Mouse (Mus musculus): Measurements from ENCODE around the gene Ccdc137. TPM values are rescaled to one million over a fixed set of nuclear protein-coding genes. Genes with fewer than 3 reads are reported as not detected.

Gene Ccdc137
- polyA plus RNA-seq, 1 experiment from 2014 or later, result 18.2 TPM

DNA sequence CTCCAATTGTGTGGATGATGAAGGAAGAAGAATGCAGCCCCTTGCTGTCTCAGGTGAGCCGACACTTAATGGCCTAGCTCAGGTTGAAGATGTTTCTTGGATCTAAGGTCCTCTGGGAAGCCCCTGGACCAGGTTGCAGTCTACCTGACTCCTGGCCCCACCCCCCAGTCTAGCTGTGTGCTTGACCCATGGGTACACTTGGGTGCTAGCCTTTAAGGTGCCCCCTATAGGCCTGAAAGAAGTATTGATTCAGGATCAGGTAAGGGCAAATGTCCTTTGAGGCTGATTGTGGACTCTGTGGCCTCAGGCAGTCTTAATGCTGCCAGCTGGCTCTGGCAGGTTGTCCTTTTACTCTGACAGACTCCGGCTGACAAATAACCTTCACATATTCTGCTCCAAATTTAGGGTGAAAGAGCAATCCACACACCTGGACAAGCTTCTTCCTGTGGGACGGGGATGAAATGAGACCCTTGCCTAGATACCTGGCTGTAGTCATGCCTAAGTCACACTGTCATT lies 15.1 kb upstream of the Ccdc137 start:
- Histone ChIP-seq H3K4me3 (ENCODE audit: low read depth, low read length) (no peak overlapping the region), H3K9ac (ENCODE audit: low read length) (no peak overlapping the region), H3K4me1 (replicated peaks; ENCODE audit: control insufficient read depth, insufficient read depth) (no peaks in the 10 kb centered on the region), H3K9me3 (ENCODE audit: control insufficient read depth, low read length) (no peaks in the 10 kb centered on the region), H3K36me3 (ENCODE audit: control insufficient read depth, insufficient read depth, low read length) (no peaks in the 10 kb centered on the region), H3K4me2 (replicated peaks; ENCODE audit: low read depth) (no peak overlapping the region), H3K27ac (replicated peaks) (no peak overlapping the region), H3K27me3 (ENCODE audit: control insufficient read depth, insufficient read depth, low read length) (no peaks in the 10 kb centered on the region)
- peak; percentile 28; the same call in 1 of the 2 replicates for TF ChIP-seq CTCF (IDR thresholded peaks at IDR 0.05; ENCODE audit: low read depth)
- no peak for TF ChIP-seq EP300 (optimal IDR thresholded peaks at IDR 0.05)
- ATAC-seq (ENCODE audit: low FRiP score, low TSS enrichment) (no peak), DNase-seq (ENCODE audit: low spot score) (no peak)
- 84% methylated on average over 3 of the region's 3 CpGs for WGBS

DNA sequence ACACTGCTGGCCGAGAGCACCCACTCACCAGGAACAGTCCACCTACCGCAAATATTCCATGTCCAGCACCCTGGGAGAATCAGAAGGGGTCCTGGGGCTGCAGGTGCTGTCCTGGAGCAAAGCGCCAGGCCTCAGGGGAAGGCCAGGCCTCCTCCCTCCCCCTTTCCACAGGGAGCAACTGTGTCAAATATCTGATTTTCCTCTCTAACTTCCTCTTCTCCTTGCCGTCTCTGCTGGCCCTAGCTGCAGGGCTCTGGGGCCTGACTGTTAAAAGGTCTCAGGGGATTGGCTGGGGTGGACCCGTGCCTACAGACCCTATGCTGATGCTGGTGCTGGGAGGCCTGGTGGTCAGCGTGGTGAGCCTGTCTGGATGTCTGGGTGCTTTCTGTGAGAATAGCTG lies 13.8 kb upstream of the Ccdc137 start:
- Histone ChIP-seq H3K4me1 (replicated peaks; ENCODE audit: control insufficient read depth, insufficient read depth) (no peaks in the 10 kb centered on the region), H3K9ac (ENCODE audit: low read length) (no peak overlapping the region), H3K36me3 (ENCODE audit: control insufficient read depth, insufficient read depth, low read length) (no peaks in the 10 kb centered on the region), H3K9me3 (ENCODE audit: control insufficient read depth, low read length) (no peaks in the 10 kb centered on the region), H3K4me3 (ENCODE audit: low read depth, low read length) (no peak overlapping the region), H3K27me3 (ENCODE audit: control insufficient read depth, insufficient read depth, low read length) (no peaks in the 10 kb centered on the region), H3K4me2 (replicated peaks; ENCODE audit: low read depth) (no peak overlapping the region), H3K27ac (replicated peaks) (no peak overlapping the region)
- DNase-seq (ENCODE audit: low spot score) (no peak), ATAC-seq (ENCODE audit: low FRiP score, low TSS enrichment) (no peak)
- TF ChIP-seq CTCF (IDR thresholded peaks at IDR 0.05; ENCODE audit: low read depth) (no peak), EP300 (optimal IDR thresholded peaks at IDR 0.05) (no peak)
- 69% methylated on average over 6 of the region's 6 CpGs for WGBS

DNA sequence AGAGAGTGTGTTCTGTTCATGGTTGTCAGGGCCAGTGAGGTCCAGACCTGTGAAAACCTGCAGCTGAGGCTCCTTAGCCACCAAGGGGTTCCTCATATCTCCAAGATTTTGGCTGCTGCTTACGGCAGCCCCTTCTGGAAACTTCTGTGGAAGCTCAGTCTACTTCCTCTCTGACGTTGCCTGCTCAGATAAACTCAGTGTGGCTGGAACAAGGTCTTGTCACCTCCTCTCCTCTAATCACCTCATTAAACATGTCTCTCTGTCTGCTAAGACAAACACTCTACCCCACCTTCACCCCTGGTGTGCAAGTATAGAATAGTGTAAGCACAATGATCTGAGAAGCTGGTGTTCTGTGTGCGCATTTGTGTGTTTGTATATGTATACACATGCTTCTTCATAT lies 12.4 kb upstream of the Ccdc137 start:
- ATAC-seq (ENCODE audit: low FRiP score, low TSS enrichment), result no peak
- Histone ChIP-seq H3K27ac (replicated peaks) (no peak overlapping the region), H3K27me3 (ENCODE audit: control insufficient read depth, insufficient read depth, low read length) (no peaks in the 10 kb centered on the region), H3K4me1 (replicated peaks; ENCODE audit: control insufficient read depth, insufficient read depth) (no peaks in the 10 kb centered on the region), H3K4me2 (replicated peaks; ENCODE audit: low read depth) (no peak overlapping the region), H3K36me3 (ENCODE audit: control insufficient read depth, insufficient read depth, low read length) (no peaks in the 10 kb centered on the region), H3K9me3 (ENCODE audit: control insufficient read depth, low read length) (no peaks in the 10 kb centered on the region), H3K9ac (ENCODE audit: low read length) (no peak overlapping the region), H3K4me3 (ENCODE audit: low read depth, low read length) (no peak overlapping the region)
- TF ChIP-seq CTCF (IDR thresholded peaks at IDR 0.05; ENCODE audit: low read depth) (no peak), EP300 (optimal IDR thresholded peaks at IDR 0.05) (no peak)
- DNase-seq (ENCODE audit: low spot score), result no peak
- 50% methylated on average over 3 of the region's 3 CpGs for WGBS

DNA sequence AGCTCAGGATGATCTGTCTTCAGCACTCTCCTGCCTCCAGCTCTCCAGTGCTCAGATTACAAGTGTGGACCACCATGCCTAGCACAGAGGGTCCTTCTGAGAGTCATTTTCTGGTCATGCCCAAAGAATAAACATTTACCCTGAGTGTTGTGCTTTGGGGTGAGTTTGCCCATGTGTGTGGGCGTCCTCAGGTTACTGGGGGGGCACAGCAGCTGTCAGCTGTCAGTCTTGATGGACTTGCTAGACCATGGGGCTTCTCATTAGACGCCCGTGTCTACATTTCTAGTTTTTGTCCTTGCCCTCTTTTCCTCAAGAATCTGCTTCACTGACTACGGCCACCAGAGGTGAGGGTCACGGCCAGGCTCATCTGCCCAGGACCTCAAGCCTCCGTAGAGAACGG lies 10.7 kb upstream of the Ccdc137 start:
- H3K4me2 ChIP-seq (replicated peaks; ENCODE audit: low read depth), result no peak overlapping the region
- WGBS, result 68% methylated on average over 7 of the region's 7 CpGs

DNA sequence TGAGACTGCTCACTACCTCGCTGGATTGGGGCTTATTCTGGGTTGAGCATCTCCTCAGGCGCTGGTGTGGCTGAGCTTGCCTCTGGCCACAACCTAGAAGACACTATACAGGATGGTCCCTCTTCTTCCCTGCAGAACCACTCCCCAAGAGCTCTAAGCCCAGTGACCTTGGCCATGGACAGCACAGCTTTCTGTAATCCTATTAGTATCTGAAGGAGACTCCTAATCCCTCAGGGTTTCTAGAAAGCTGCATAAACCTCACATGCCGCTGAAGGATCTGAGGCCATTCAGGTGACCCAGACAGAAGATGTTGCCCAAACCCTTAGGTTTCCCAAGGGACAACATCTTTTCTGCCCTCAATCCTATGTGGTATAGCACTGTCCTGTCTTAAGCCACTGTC lies 5.7 kb upstream of the Ccdc137 start:
- TF ChIP-seq EP300 (optimal IDR thresholded peaks at IDR 0.05) (no peak), CTCF (IDR thresholded peaks at IDR 0.05; ENCODE audit: low read depth) (no peak)
- no peaks in the 10 kb centered on the region for H3K9me3 ChIP-seq (ENCODE audit: control insufficient read depth, low read length)
- no peak overlapping the region for H3K27ac ChIP-seq (replicated peaks)
- H3K27me3 ChIP-seq (ENCODE audit: control insufficient read depth, insufficient read depth, low read length), result no peaks in the 10 kb centered on the region
- DNase-seq (ENCODE audit: low spot score) (no peak), ATAC-seq (ENCODE audit: low FRiP score, low TSS enrichment) (no peak)
- no peaks in the 10 kb centered on the region for H3K36me3 ChIP-seq (ENCODE audit: control insufficient read depth, insufficient read depth, low read length)
- H3K4me1 ChIP-seq (replicated peaks; ENCODE audit: control insufficient read depth, insufficient read depth), result no peaks in the 10 kb centered on the region
- H3K9ac ChIP-seq (ENCODE audit: low read length), result no peak overlapping the region
- H3K4me2 ChIP-seq (replicated peaks; ENCODE audit: low read depth), result no peak overlapping the region
- H3K4me3 ChIP-seq (ENCODE audit: low read depth, low read length), result no peak overlapping the region
- 77% methylated on average over 3 of the region's 3 CpGs for WGBS

More for the DNA sequence above, 10.7 kb upstream of the Ccdc137 start:
- no peak overlapping the region for H3K4me3 ChIP-seq (ENCODE audit: low read depth, low read length)
- H3K36me3 ChIP-seq (ENCODE audit: control insufficient read depth, insufficient read depth, low read length), result no peaks in the 10 kb centered on the region
- H3K4me1 ChIP-seq (replicated peaks; ENCODE audit: control insufficient read depth, insufficient read depth), result no peaks in the 10 kb centered on the region
- H3K27ac ChIP-seq (replicated peaks), result no peak overlapping the region
- H3K27me3 ChIP-seq (ENCODE audit: control insufficient read depth, insufficient read depth, low read length), result no peaks in the 10 kb centered on the region
- TF ChIP-seq CTCF (IDR thresholded peaks at IDR 0.05; ENCODE audit: low read depth) (no peak), EP300 (optimal IDR thresholded peaks at IDR 0.05) (no peak)
- H3K9me3 ChIP-seq (ENCODE audit: control insufficient read depth, low read length), result no peaks in the 10 kb centered on the region
- no peak overlapping the region for H3K9ac ChIP-seq (ENCODE audit: low read length)
- ATAC-seq (ENCODE audit: low FRiP score, low TSS enrichment) (no peak), DNase-seq (ENCODE audit: low spot score) (no peak)

DNA sequence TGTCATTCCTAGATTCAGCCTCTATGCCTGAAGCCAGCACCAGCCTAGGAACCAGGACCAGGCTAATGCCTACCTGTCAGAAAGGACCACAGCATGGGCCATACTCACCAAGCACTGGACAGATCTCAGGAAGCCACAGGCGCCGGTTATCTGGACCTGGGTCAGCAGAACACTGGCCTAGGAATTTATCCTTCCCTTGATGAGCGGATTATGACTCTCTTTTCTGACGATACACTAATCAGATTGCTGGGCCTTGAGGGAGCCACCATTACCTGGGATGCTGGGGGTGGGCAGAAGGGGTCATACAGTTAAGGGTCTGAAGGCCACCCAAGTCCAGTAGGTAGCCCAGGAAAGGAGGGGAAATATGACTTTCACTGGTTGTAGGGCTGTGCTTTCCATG lies 4.6 kb upstream of the Ccdc137 start, which contains the start of gene Pde6g:
TSS of gene Pde6g (minus strand) at position 195 of the 400 bp plus-strand sequence.
- H3K27me3 ChIP-seq (ENCODE audit: control insufficient read depth, insufficient read depth, low read length), result no peaks in the 10 kb centered on the region
- DNase-seq (ENCODE audit: low spot score) (no peak), ATAC-seq (ENCODE audit: low FRiP score, low TSS enrichment) (no peak)
- no peak within 1 kb of the TSS for H3K4me3 ChIP-seq (ENCODE audit: low read depth, low read length)
- no peak within 1 kb of the TSS for H3K9ac ChIP-seq (ENCODE audit: low read length)
- TF ChIP-seq CTCF (IDR thresholded peaks at IDR 0.05; ENCODE audit: low read depth) (no peak), EP300 (optimal IDR thresholded peaks at IDR 0.05) (no peak)
- 84% methylated on average over 4 of the region's 4 CpGs for WGBS
- H3K27ac ChIP-seq (replicated peaks), result no peak within 1 kb of the TSS
- H3K9me3 ChIP-seq (ENCODE audit: control insufficient read depth, low read length), result no peaks in the 10 kb centered on the region
- H3K4me1 ChIP-seq (replicated peaks; ENCODE audit: control insufficient read depth, insufficient read depth), result no peaks in the 10 kb centered on the region
- no peak within 1 kb of the TSS for H3K4me2 ChIP-seq (replicated peaks; ENCODE audit: low read depth)
- no peaks in the 10 kb centered on the region for H3K36me3 ChIP-seq (ENCODE audit: control insufficient read depth, insufficient read depth, low read length)
